Mouse (Mus musculus) right cerebral cortex, adult 18-20 months (tissue): ENCODE data around the gene Aars2.

Source experiments
- DNase-seq: peaks from one replicate; pipeline ENCODE4 v3.0.0; 2022; ENCODE audit warnings: mixed read lengths

Gene Aars2

GRCm38 (mm10) chr17:45559732-45560525 lies 53.3 kb downstream of the Aars2 start:
- DNase-seq: no peak

GRCm38 (mm10) chr17:45563216-45563615 lies 56.6 kb downstream of the Aars2 start:
- DNase-seq: no peak

- DNase-seq: peak; percentile 92
Measured at GRCm38 (mm10) chr17:45563655-45564530, 57.3 kb downstream of the Aars2 start, which contains the start of gene Slc35b2. TSS of gene Slc35b2 (plus strand) at chr17:45563874.

GRCm38 (mm10) chr17:45564531-45565084 lies 58.0 kb downstream of the Aars2 start:
- DNase-seq: no peak

GRCm38 (mm10) chr17:45565103-45565502 lies 58.5 kb downstream of the Aars2 start:
- no peak for DNase-seq

GRCm38 (mm10) chr17:45566031-45566359 lies 59.4 kb downstream of the Aars2 start:
- no peak for DNase-seq

GRCm38 (mm10) chr17:45566360-45567161 lies 59.9 kb downstream of the Aars2 start:
- no peak for DNase-seq

GRCm38 (mm10) chr17:45567162-45567601 lies 60.5 kb downstream of the Aars2 start:
- DNase-seq: no peak

- DNase-seq: no peak
Measured at GRCm38 (mm10) chr17:45568990-45569389, 62.3 kb downstream of the Aars2 start.

GRCm38 (mm10) chr17:45569999-45570398 lies 63.4 kb downstream of the Aars2 start:
- DNase-seq: no peak
